Mouse (Mus musculus) neural tube, embryonic 15.5 days (tissue): ENCODE data around the gene Olfr558. TPM values are rescaled to one million over a fixed set of nuclear protein-coding genes. Genes with fewer than 3 reads are reported as not detected.

ENCODE experiments used
- ATAC-seq: fragments of 200-750 bp; cut with Nextera tagmentation; 2 replicates; pipeline ENCODE4 v1.8.0; 2017; ENCODE audit warnings: mild to moderate bottlenecking, moderate TSS enrichment, moderate library complexity; ENCODE audit not compliant: low FRiP score
- H3K27ac ChIP-seq: fragments of 300-500 bp; sonication (generic); replicated peaks from 2 replicates; pipeline ENCODE4 v1.5.1; 2015; ENCODE audit warnings: mild to moderate bottlenecking, inconsistent platforms
- H3K27me3 ChIP-seq: fragments of 300-500 bp; sonication (generic); replicated peaks from 2 replicates; pipeline ENCODE4 v1.6.1; 2015; ENCODE audit warnings: inconsistent platforms
- H3K36me3 ChIP-seq: fragments of 300-500 bp; sonication (generic); 2 replicates; pipeline ENCODE4 v1.6.1; 2015; ENCODE audit warnings: inconsistent platforms
- H3K4me1 ChIP-seq: fragments of 300-500 bp; sonication (generic); 2 replicates; pipeline ENCODE4 v1.6.1; 2015; ENCODE audit warnings: inconsistent platforms
- H3K4me2 ChIP-seq: fragments of 300-500 bp; sonication (generic); 2 replicates; pipeline ENCODE4 v1.6.1; 2015; ENCODE audit warnings: inconsistent platforms, mild to moderate bottlenecking, moderate library complexity
- H3K4me3 ChIP-seq: fragments of 300-500 bp; sonication (generic); replicated peaks from 2 replicates; pipeline ENCODE4 v1.5.1; 2015; ENCODE audit warnings: mild to moderate bottlenecking, inconsistent platforms
- H3K9ac ChIP-seq: fragments of 300-500 bp; sonication (generic); replicated peaks from 2 replicates; pipeline ENCODE4 v1.6.1; 2015; ENCODE audit warnings: mild to moderate bottlenecking, inconsistent platforms
- H3K9me3 ChIP-seq: fragments of 300-500 bp; sonication (generic); replicated peaks from 2 replicates; pipeline ENCODE4 v1.6.1; 2016; ENCODE audit warnings: inconsistent platforms
- WGBS: fragments of 180-500 bp; shearing (Covaris S2); methylation state at CpG from one replicate; pipeline ENCODE4 v1.1.7; 2015; ENCODE audit warnings: mixed read lengths; 5-methylcytosine and 5-hydroxymethylcytosine counted together
- polyA plus RNA-seq: library from polyadenylated mRNA; unstranded; fragments of >200 nt; fragmentation: Nextera tagmentation; extraction: Ambion mirVana; gene quantifications from 2 replicates; pipeline ENCODE4 v1.2.1, GENCODE M21; 2015

Olfr558 gene
- polyA plus RNA-seq, 1 experiment from 2014 or later, result 0.22 TPM

DNA sequence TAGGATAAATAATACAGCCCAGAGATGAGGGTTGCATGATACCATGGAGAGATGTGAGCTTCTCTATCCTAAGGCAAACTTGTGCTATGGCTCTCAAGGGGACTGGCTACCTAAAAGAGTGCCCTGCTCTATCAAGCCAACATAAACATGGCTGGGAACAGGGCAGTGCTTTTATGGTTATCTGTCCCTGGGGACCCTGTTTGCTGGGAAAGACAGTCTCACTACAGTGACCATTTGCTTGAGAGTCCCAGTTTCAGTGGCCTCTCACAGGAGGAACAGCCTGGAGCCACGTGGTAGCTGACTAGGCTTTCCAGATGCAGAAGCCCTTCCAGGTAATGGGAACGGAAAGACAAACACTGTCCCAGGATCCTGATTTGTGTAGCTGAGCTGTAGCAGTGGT lies 35.7 kb downstream of the Olfr558 start:
- no peak overlapping the region for H3K4me3 ChIP-seq
- H3K4me1 ChIP-seq, result no peaks in the 10 kb centered on the region
- no peak overlapping the region for H3K27ac ChIP-seq
- H3K27me3 ChIP-seq, result no peaks in the 10 kb centered on the region
- H3K9me3 ChIP-seq, result no peaks in the 10 kb centered on the region
- 55% methylated on average over 2 of the region's 2 CpGs for WGBS
- ATAC-seq, result no peak
- H3K36me3 ChIP-seq, result no peaks in the 10 kb centered on the region
- H3K9ac ChIP-seq, result no peak overlapping the region
- no peak overlapping the region for H3K4me2 ChIP-seq

DNA sequence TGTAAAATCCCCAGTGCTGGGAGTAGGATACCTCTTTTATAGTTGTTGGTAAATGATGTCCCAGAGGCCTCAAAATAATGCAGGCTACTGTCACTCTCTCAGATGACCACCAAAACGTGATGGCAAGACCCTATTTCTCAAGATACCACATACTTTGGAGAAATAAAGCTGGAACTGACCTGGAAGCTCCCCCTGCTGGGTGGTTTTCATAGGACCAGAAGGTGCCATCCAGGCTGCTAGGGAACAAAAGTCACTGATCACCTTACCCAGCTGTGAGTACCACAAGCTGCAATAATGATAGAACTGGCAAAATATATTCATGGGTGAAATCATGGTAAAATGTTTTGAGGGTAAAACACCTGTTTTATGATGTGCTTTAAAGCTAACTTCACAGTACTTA lies 50.1 kb downstream of the Olfr558 start:
- Histone ChIP-seq H3K4me1 (no peaks in the 10 kb centered on the region), H3K4me2 (no peak overlapping the region), H3K27ac (no peak overlapping the region), H3K9me3 (no peaks in the 10 kb centered on the region), H3K4me3 (no peak overlapping the region), H3K9ac (no peak overlapping the region), H3K27me3 (no peaks in the 10 kb centered on the region), H3K36me3 (no peaks in the 10 kb centered on the region)
- 19% methylated on average over 1 of the region's 1 CpGs for WGBS
- no peak for ATAC-seq

DNA sequence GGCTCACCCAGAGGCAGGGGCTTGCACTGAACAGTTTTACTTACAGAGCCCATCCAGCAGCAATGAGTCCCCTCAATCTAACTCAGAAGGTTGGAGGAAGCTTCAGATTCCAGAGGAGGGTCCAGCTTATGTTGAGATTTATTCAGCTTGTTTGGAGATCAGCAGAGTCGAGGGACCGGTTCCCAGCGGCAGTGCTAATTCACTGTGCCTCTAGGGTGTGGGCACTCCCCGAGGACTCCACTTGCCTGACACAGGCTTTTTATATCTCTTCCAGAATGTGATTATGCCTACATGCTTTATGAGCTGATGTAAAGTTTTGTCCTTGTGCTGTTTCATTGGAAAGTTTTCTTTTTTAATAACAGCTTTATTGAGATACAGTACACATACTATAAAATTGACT lies 57.3 kb downstream of the Olfr558 start, which contains the start of the genes Olfr560 and Olfr78:
Olfr560 (minus strand) TSS at position 101 of the 400 bp plus-strand sequence.
Olfr78 (minus strand) TSS at position 206 of the 400 bp plus-strand sequence.
- Histone ChIP-seq H3K27me3 (no peaks in the 10 kb centered on the region), H3K4me3 (no peak within 1 kb of the TSS), H3K9me3 (no peaks in the 10 kb centered on the region), H3K4me1 (no peaks in the 10 kb centered on the region), H3K36me3 (no peaks in the 10 kb centered on the region), H3K4me2 (no peak within 1 kb of the TSS), H3K9ac (no peak within 1 kb of the TSS), H3K27ac (no peak within 1 kb of the TSS)
- ATAC-seq, result no peak
- WGBS, result 69% methylated on average over 4 of the region's 4 CpGs

Other genes starting within 250 kb of the Olfr558 start
- 0.36 and 0.56 TPM in 2 replicates for gene Olfr543, start 220.5 kb upstream of the Olfr558 start, polyA plus RNA-seq
- gene Olfr544, start 213.9 kb upstream of the Olfr558 start, polyA plus RNA-seq, result 0.14 and 0.18 TPM in 2 replicates
- 0.33 and 0.41 TPM in 2 replicates for gene Olfr545, start 202.6 kb upstream of the Olfr558 start, polyA plus RNA-seq
- gene Olfr547, start 167.5 kb upstream of the Olfr558 start, polyA plus RNA-seq, result not detected in 2 replicates
- not detected in 2 replicates for gene Olfr548-ps1, start 161.3 kb upstream of the Olfr558 start, polyA plus RNA-seq
- not detected in 2 replicates for gene Olfr549, start 152.3 kb upstream of the Olfr558 start, polyA plus RNA-seq
- 0.52 TPM in 1 of 2 replicates, not detected in the other for gene Trim21, start 136.7 kb upstream of the Olfr558 start, polyA plus RNA-seq
- gene Olfr550, start 130.8 kb upstream of the Olfr558 start, polyA plus RNA-seq, result not detected in 2 replicates
- gene Olfr551, start 110.3 kb upstream of the Olfr558 start, polyA plus RNA-seq, result not detected in 2 replicates
- not detected in 2 replicates for gene Olfr552, start 104.4 kb upstream of the Olfr558 start, polyA plus RNA-seq
- gene Olfr553, start 84.0 kb upstream of the Olfr558 start, polyA plus RNA-seq, result not detected in 2 replicates
- gene Olfr554, start 63.8 kb upstream of the Olfr558 start, polyA plus RNA-seq, result not detected in 2 replicates
- gene Olfr555, start 43.4 kb upstream of the Olfr558 start, polyA plus RNA-seq, result not detected in 2 replicates
- not detected in 2 replicates for gene Olfr556, start 37.3 kb upstream of the Olfr558 start, polyA plus RNA-seq
- 7.0 and 10.4 TPM in 2 replicates for gene Trim68, start 14.9 kb upstream of the Olfr558 start, polyA plus RNA-seq
- gene Olfr557, start 6.3 kb upstream of the Olfr558 start, polyA plus RNA-seq, result not detected in 2 replicates
- gene Olfr33, start 16.9 kb downstream of the Olfr558 start, polyA plus RNA-seq, result not detected in 2 replicates
- gene Olfr559, start 25.3 kb downstream of the Olfr558 start, polyA plus RNA-seq, result not detected in 2 replicates
- not detected in 2 replicates for gene Olfr560, start 57.2 kb downstream of the Olfr558 start, polyA plus RNA-seq
- 0.06 TPM in 1 of 2 replicates, not detected in the other for gene Olfr78, start 57.3 kb downstream of the Olfr558 start, polyA plus RNA-seq
- gene Olfr561, start 69.0 kb downstream of the Olfr558 start, polyA plus RNA-seq, result not detected in 2 replicates
- gene Olfr564, start 101.3 kb downstream of the Olfr558 start, polyA plus RNA-seq, result not detected in 2 replicates
- gene Olfr566, start 156.6 kb downstream of the Olfr558 start, polyA plus RNA-seq, result not detected in 2 replicates
- gene Olfr568, start 174.9 kb downstream of the Olfr558 start, polyA plus RNA-seq, result not detected in 2 replicates
- not detected in 2 replicates for gene Olfr569, start 188.7 kb downstream of the Olfr558 start, polyA plus RNA-seq
- not detected in 2 replicates for gene Olfr570, start 192.4 kb downstream of the Olfr558 start, polyA plus RNA-seq
- not detected in 2 replicates for gene Olfr571, start 215.3 kb downstream of the Olfr558 start, polyA plus RNA-seq
- not detected in 2 replicates for gene Olfr572, start 222.2 kb downstream of the Olfr558 start, polyA plus RNA-seq
- not detected in 2 replicates for gene Olfr573-ps1, start 240.4 kb downstream of the Olfr558 start, polyA plus RNA-seq
- gene Olfr574, start 246.3 kb downstream of the Olfr558 start, polyA plus RNA-seq, result not detected in 2 replicates